Mouse (Mus musculus) adipocyte (in vitro differentiated cells): ENCODE results near the gene Setd4.

Experiments used
- DNase-seq: peaks from one replicate; pipeline ENCODE4 v3.0.0-alpha.2; 2016; ENCODE audit warnings: low spot score

Setd4 gene

DNA sequence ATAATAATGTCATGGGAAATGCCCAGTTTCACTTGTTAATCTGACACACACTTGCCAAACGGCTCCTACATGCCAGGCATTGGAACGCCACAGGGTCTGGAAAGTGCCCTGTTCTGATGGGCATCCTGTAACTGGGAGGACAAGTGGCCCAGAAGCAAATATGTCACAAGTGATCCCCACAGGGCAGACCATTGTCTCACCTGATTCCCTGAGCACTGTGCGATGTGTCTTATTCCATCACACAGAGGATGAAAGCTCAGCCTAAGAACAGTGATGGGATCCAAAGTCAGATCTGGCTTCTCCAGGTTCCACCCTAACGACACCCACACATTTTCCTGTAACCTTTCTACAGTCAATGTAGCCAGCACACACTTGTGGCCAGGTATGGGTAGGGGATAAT, 58.9 kb downstream of the Setd4 start:
- DNase-seq = no peak

GRCm38 (mm10) chr16:93543704-93544103, 60.2 kb downstream of the Setd4 start:
- DNase-seq = peak; percentile 86

- DNase-seq = no peak
Measured at GRCm38 (mm10) chr16:93539891-93540290, 64.0 kb downstream of the Setd4 start.

DNA sequence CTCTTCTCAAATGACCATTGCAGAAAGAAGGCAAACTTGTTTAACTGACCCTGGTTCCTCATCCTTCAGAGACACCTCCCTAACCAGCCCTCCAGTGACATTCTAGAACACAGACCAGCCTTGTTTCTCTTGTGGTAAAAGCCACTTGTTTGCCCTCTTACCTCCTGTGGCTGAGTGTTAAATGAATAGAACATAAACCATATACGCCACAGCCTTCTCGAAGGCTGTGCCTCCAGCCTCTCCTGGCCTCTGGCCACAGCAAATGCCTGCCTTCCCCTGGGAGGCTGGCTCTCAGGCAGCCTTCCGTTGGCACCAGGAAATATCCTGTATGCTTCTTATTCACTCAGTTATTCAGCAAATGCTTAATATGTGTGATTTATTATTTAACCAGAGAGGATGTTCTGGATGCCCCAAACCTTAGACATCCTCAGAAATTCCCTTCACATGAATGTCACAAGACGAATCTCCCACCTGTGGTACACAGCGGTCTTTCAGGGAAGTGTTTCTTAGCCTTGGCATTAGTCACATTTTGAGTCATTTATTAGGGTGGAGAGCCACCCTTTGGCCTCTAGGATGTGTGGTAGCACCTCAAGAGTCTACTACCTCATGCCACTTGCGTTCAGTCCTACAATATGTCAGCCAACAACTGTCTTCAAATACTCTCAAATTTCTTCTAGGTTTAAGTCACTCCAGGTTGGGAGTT, 68.6 kb downstream of the Setd4 start:
- peak; percentile 40 for DNase-seq
